Mouse (Mus musculus) urinary bladder, postnatal 14 days (tissue): Measurements from ENCODE around the gene Odf3l2.

Source experiments
- DNase-seq: peaks from one replicate; pipeline ENCODE4 v3.0.0; 2021; ENCODE audit warnings: low spot score

Gene Odf3l2

GRCm38 (mm10) chr10:79626156-79626555 lies 19.4 kb downstream of the Odf3l2 start:
- DNase-seq: no peak

- no peak for DNase-seq
These were observed 20.1 kb downstream of the Odf3l2 start for GRCm38 (mm10) chr10:79625398-79625797.

DNA sequence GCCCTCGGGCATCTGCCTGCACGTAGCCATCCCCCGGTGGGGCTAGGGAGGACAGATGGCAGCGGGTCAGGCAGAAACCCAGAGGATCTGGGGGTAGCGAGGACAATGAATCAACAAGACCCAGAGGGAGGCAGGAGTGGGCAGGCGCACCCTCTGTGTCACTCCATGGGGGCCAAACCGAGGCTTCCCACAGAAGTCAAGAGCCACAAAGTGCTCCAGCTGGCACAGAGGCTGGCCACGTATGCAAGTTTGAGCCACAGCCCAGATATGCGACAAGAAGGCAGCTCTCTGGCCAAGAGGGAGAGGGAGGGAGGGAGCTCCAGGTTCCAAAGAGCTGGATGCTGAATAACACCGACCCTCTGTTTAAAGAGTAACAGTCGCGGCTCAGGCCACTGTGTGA lies 21.6 kb downstream of the Odf3l2 start:
- DNase-seq: no peak

- no peak for DNase-seq
These were observed 29.2 kb downstream of the Odf3l2 start for GRCm38 (mm10) chr10:79616376-79616775.

GRCm38 (mm10) chr10:79615860-79616259 lies 29.7 kb downstream of the Odf3l2 start:
- no peak for DNase-seq

GRCm38 (mm10) chr10:79614305-79614643 lies 31.3 kb downstream of the Odf3l2 start:
- DNase-seq: no peak

GRCm38 (mm10) chr10:79613578-79614304 lies 31.8 kb downstream of the Odf3l2 start, which contains the start of gene C2cd4c:
Gene C2cd4c, minus strand, starts transcription at chr10:79614025.
- peak; percentile 51 for DNase-seq

- no peak for DNase-seq
These were observed 33.1 kb downstream of the Odf3l2 start for GRCm38 (mm10) chr10:79612192-79613135.

DNA sequence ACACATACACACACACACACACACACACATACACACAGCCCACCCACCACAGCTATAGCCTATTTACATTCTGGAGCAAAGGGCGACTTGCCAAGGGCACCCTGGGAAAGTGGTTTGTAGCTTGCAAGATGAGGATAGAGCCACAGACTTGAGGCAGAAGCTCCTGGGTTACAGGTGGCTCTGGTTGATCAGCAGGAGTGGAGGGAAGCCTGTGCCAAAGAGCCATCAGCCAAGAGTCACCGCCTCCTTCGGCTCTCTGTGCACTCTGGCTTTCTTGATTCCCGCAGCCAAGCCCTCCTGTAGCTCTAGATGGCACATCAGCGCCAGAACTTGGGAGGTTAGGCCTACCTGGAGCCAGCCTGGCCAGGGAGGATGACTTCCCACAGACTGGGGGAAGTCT lies 34.2 kb downstream of the Odf3l2 start:
- no peak for DNase-seq

- DNase-seq: no peak
These were observed 36.3 kb downstream of the Odf3l2 start for GRCm38 (mm10) chr10:79609276-79609675.

DNA sequence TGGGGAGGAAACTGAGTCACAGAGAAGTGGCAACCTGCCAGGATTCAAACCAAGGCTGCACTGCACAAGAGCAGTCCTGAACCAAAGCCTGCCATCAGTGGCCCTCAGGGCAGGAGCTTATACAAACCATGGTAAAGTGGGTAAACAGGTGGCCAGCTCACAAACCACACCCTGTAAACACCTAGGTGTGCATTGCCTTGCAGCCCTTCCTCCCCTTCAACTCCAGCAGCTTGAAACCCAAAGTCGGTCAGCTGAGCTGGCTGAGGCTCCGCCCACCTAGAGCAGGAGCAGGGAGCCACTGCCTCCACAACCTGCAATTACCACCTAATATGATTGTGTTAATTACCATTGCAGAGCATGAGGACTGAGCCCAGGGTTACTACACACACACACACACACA lies 37.6 kb downstream of the Odf3l2 start:
- DNase-seq: no peak

GRCm38 (mm10) chr10:79606537-79606936 lies 39.0 kb downstream of the Odf3l2 start:
- DNase-seq: no peak

DNA sequence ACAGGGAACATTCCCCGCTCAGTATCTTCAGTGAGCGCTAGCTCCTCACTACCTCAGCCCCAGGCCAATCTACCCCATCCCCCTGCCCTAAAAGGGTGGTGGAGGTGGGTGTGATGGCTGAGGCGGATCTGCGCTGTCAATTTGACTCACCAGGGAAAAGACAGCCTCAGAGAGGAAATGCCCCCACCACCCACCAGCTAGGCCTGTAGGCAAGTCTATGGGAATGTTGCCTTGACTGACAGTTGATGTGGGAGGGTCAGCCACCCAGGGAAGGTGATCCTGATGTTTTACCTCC lies 47.7 kb downstream of the Odf3l2 start:
- no peak for DNase-seq

- DNase-seq: no peak
These were observed 48.2 kb downstream of the Odf3l2 start for GRCm38 (mm10) chr10:79597051-79597935.

GRCm38 (mm10) chr10:79595590-79595929 lies 50.0 kb downstream of the Odf3l2 start:
- no peak for DNase-seq

DNA sequence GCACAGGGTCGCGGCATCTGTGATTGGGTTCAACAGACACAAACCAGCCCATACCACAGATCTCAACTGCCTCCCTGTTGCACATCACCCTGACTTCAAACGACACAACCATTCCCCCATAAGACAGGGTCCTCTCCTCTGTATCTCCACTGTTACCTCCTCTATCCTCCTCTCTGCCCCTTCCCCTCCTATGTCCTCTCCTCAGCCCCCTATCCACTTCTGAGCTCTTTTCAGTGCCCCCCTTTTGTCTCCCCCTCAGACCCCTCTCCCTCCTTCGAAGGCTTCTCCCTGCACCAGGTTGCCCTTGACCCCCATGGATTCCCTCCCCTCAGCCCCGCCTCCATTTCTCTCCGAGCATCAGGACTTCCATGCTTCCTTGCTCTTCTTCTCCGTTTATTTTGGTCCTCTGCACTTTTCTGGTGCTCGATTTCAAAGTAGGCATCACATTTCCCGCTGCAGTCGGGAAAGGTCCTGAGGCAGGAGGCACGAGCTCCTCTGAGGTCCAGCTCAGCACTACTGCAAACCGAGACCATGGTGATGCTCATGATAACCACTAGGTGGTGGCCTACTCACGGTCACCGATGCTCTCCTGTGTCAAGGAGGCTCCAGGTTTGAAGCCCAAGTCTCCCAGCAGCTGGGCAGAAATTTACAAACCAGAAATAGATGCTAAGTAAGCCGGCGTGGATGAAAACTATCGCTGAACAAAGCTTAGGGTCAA lies 50.5 kb downstream of the Odf3l2 start:
- peak; percentile 59 for DNase-seq

- no peak for DNase-seq
These were observed 51.4 kb downstream of the Odf3l2 start for GRCm38 (mm10) chr10:79594111-79594510.

GRCm38 (mm10) chr10:79590702-79591101 lies 54.8 kb downstream of the Odf3l2 start:
- no peak for DNase-seq
